Comparison of ENCODE assay signal across 8 mouse cellular contexts in the genomic region with DNA sequence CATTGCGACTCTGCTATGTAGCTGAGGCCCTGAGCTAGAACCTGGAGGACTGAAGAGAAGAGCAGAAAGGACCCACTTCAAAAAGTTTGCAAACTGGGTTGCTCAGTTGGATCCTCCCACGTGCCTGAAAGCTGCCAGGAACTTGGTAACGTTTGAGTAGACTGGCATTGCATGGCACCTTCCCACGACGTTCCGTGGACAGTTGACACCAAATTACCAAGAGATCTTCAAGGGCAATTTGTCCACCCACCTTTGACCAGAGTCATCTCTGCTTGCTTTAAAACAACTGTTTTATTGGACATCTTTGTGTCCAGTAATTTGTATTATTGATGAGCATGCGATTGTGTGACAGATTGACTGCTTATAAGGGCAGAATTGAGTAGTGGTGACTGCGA. TPM values are rescaled to one million over a fixed set of nuclear protein-coding genes. Genes with fewer than 3 reads are reported as not detected.
DNase-seq lines count a peak whose midpoint lies in the region; ATAC-seq and TF ChIP-seq lines count a peak whose summit lies in the region.

Gene St8sia6, minus strand, starts transcription at position 96 of the 395 bp plus-strand sequence.

- peak within 1 kb of the TSS; percentile 52 for H3K9ac ChIP-seq in embryonic facial prominence, embryonic 12.5 days
- peak within 1 kb of the TSS; percentile 37 for H3K9ac ChIP-seq in hindbrain, postnatal 0 days (replicated peaks; ENCODE audit: low read length)
- H3K9ac ChIP-seq in midbrain, postnatal 0 days (replicated peaks; ENCODE audit: low read length, poor library complexity, severe bottlenecking), result peak within 1 kb of the TSS; percentile 44

- no peak for DNase-seq in left cerebral cortex, adult 2 months (ENCODE audit: extremely low spot score in 1 of 2, low spot score in 2 of 2)
- no peak for DNase-seq in left cerebral cortex, postnatal 25 days (ENCODE audit: low spot score in 2 of 2)
- no peak for DNase-seq in hindbrain, postnatal 0 days (ENCODE audit: low spot score)
- DNase-seq in midbrain, postnatal 0 days (ENCODE audit: low spot score), result no peak
- no peak for DNase-seq in cerebellum, adult 11-12 months
- no peak for DNase-seq in cerebellum, adult 11 months
- no peak for DNase-seq in spleen, postnatal 36 days (ENCODE audit: low spot score in 2 of 2)

- H3K36me3 ChIP-seq in embryonic facial prominence, embryonic 12.5 days, result no peaks in the 10 kb centered on the region
- H3K36me3 ChIP-seq in hindbrain, postnatal 0 days (ENCODE audit: insufficient read depth, low read length), result no peaks in the 10 kb centered on the region
- H3K36me3 ChIP-seq in midbrain, postnatal 0 days (ENCODE audit: insufficient read depth, low read length), result no peaks in the 10 kb centered on the region

- H3K4me1 ChIP-seq in embryonic facial prominence, embryonic 12.5 days, result 0 out of 2 replicates have a peak, but pooled peaks cover 3% of the 10 kb centered on the region
- no peaks in the 10 kb centered on the region for H3K4me1 ChIP-seq in hindbrain, postnatal 0 days (ENCODE audit: insufficient read depth, low read length)
- H3K4me1 ChIP-seq in midbrain, postnatal 0 days (ENCODE audit: insufficient read depth, low read length), result no peaks in the 10 kb centered on the region

- no peaks in the 10 kb centered on the region for H3K9me3 ChIP-seq in embryonic facial prominence, embryonic 12.5 days
- no peaks in the 10 kb centered on the region for H3K9me3 ChIP-seq in hindbrain, postnatal 0 days (ENCODE audit: low read length)
- H3K9me3 ChIP-seq in midbrain, postnatal 0 days (ENCODE audit: low read length), result no peaks in the 10 kb centered on the region

- intact Hi-C loops in left cerebral cortex, adult 2 months (cut with DNase I), result no loop called here
- intact Hi-C loops in left cerebral cortex, postnatal 25 days (cut with DNase I), result no loop called here

- H3K27ac ChIP-seq in left cerebral cortex, adult 2 months, result no peak within 1 kb of the TSS
- no peak within 1 kb of the TSS for H3K27ac ChIP-seq in embryonic facial prominence, embryonic 12.5 days
- no peak within 1 kb of the TSS for H3K27ac ChIP-seq in hindbrain, postnatal 0 days
- H3K27ac ChIP-seq in midbrain, postnatal 0 days (ENCODE audit: low read depth, low read length), result no peak within 1 kb of the TSS

- no peak for TF ChIP-seq CTCF in left cerebral cortex, adult 2 months (IDR thresholded peaks at IDR 0.05)
- TF ChIP-seq CTCF in hindbrain, postnatal 0 days (IDR thresholded peaks at IDR 0.05; ENCODE audit: low read depth), result no peak
- TF ChIP-seq CTCF in midbrain, postnatal 0 days (IDR thresholded peaks at IDR 0.05), result no peak

- H3K4me2 ChIP-seq in embryonic facial prominence, embryonic 12.5 days (replicated peaks), result peak within 1 kb of the TSS; percentile 97
- peak within 1 kb of the TSS; percentile 66 for H3K4me2 ChIP-seq in hindbrain, postnatal 0 days (ENCODE audit: low read depth, low read length)
- peak within 1 kb of the TSS; percentile 93 for H3K4me2 ChIP-seq in midbrain, postnatal 0 days (ENCODE audit: low read depth, low read length, poor library complexity, severe bottlenecking)

- ATAC-seq in embryonic facial prominence, embryonic 12.5 days (ENCODE audit: insufficient number of reproducible peaks, insufficient read depth, low FRiP score, low TSS enrichment), result no peak
- no peak for ATAC-seq in hindbrain, postnatal 0 days
- ATAC-seq in midbrain, postnatal 0 days (ENCODE audit: low FRiP score), result no peak; the same call in 1 of the 2 replicates

- peak within 1 kb of the TSS; percentile 52 for H3K4me3 ChIP-seq in left cerebral cortex, adult 2 months
- H3K4me3 ChIP-seq in embryonic facial prominence, embryonic 12.5 days, result peak within 1 kb of the TSS; percentile 62
- peak within 1 kb of the TSS; percentile 55 for H3K4me3 ChIP-seq in hindbrain, postnatal 0 days (ENCODE audit: low read length)
- peak within 1 kb of the TSS; percentile 50 for H3K4me3 ChIP-seq in midbrain, postnatal 0 days (ENCODE audit: low read depth, low read length)

- H3K27me3 ChIP-seq in embryonic facial prominence, embryonic 12.5 days, result peaks cover 28% of the 10 kb centered on the region
- H3K27me3 ChIP-seq in hindbrain, postnatal 0 days (ENCODE audit: insufficient read depth, low read length), result 0 out of 2 replicates have a peak, but pooled peaks cover 3% of the 10 kb centered on the region
- H3K27me3 ChIP-seq in midbrain, postnatal 0 days (ENCODE audit: insufficient read depth, low read length), result no peaks in the 10 kb centered on the region

- 52% methylated on average over 8 of the region's 8 CpGs for WGBS in embryonic facial prominence, embryonic 12.5 days
- 51% methylated on average over 8 of the region's 8 CpGs for WGBS in hindbrain, postnatal 0 days
- 51% methylated on average over 8 of the region's 8 CpGs for WGBS in midbrain, postnatal 0 days

RNA-seq across cellular contexts. Expression of gene St8sia6, which starts in this region (rescaled TPM):
- total RNA-seq in left cerebral cortex, adult 2 months (2021), result under 1 TPM; 0.79 to 0.84 TPM
- under 1 TPM; 0.57 to 0.94 TPM for total RNA-seq in left cerebral cortex, postnatal 25 days (2021)
- polyA plus RNA-seq in embryonic facial prominence, embryonic 12.5 days (2016; fragmentation: Nextera tagmentation; extraction: Ambion mirVana), result 0.98 and 1.4 TPM in 2 replicates
- 2.6 and 4.3 TPM in 2 replicates for total RNA-seq in hindbrain, postnatal 0 days (2014; rRNA removed)
- polyA plus RNA-seq in hindbrain, postnatal 0 days (2015; fragmentation: Nextera tagmentation; extraction: Ambion mirVana), result 2.5 and 3.1 TPM in 2 replicates
- 2.1 and 2.6 TPM in 2 replicates for total RNA-seq in midbrain, postnatal 0 days (2014; rRNA removed)
- 3.4 TPM in 2 replicates for polyA plus RNA-seq in midbrain, postnatal 0 days (2015; fragmentation: Nextera tagmentation; extraction: Ambion mirVana)
